Mouse (Mus musculus): ENCODE results near the gene Zfp770. TPM values are rescaled to one million over a fixed set of nuclear protein-coding genes. Genes with fewer than 3 reads are reported as not detected.

Zfp770 gene
- polyA plus RNA-seq (2015; fragmentation: Nextera tagmentation; extraction: Ambion mirVana), result 2.1 and 2.5 TPM in 2 replicates

DNA sequence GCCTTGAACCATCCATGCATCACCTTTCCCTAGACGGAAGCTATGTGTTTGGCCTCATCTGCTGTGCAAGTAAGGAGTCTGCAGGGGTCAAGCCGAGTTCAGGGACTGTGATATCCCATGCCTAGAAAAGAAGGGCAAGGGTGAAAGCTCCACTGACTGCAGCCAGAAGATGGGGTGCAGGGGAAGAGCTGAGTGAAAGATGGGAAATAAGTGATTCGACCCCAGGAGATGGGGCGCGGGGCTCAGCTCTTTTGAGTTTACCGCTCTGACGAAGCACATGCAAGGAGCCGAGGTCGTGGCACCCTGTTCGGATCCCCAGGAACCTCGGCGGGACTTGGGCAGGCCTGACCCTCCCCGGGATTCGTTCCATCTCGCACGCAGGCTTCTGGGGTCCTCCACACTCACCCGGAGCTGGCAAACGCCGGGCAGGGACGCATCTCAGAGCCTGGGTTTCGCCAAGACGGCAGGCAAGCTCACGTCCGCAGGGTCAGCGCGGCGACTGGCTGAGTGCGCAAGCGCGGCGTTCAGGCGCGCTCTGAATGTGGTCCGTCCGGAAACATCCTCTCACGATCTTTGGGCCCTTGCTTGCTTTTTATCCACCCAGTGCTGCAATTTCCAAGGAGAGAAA lies at the start of gene Zfp770:
Zfp770 (minus strand) TSS at position 538 of the 628 bp plus-strand sequence.

DNA sequence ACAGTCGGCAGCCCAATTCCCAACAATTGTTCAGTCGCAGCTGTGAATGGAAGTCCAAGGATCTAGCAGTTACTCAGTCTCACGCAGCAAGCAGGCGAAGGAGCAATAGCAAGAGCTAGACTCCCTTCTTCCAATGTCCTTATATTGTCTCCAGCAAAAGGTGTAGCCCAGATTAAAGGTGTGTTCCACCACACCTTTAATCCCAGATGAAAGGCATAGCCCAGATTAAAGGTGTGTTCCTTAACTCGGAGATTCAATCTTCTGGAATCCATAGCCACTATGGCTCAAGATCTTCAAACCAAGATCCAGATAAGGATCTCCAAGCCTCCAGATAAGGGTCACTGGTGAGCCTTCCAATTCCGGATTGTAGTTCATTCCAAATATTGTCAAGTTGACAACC lies 14.3 kb downstream of the Zfp770 start, which contains the start of gene Aqr:
Aqr (minus strand) TSS at position 101 of the 400 bp plus-strand sequence.

Small RNAs within 50 kb of the gene (microRNA-seq; reads per million reads assigned to microRNA genes)
- not detected for gene Mir7002

Other genes starting within 250 kb of the Zfp770 start
- gene Gjd2, start 187.8 kb downstream of the Zfp770 start, polyA plus RNA-seq (2015; fragmentation: Nextera tagmentation; extraction: Ambion mirVana), result not detected in 2 replicates
- gene Actc1, start 147.9 kb downstream of the Zfp770 start, polyA plus RNA-seq (2015; fragmentation: Nextera tagmentation; extraction: Ambion mirVana), result 1,752 and 2,071 TPM in 2 replicates
- gene Aqr, start 14.4 kb downstream of the Zfp770 start, polyA plus RNA-seq (2015; fragmentation: Nextera tagmentation; extraction: Ambion mirVana), result 18.4 and 23.6 TPM in 2 replicates

Measured in urinary bladder, postnatal 0 days (tissue).